Mouse (Mus musculus): ENCODE measurements around the gene Cttnbp2nl.

DNA sequence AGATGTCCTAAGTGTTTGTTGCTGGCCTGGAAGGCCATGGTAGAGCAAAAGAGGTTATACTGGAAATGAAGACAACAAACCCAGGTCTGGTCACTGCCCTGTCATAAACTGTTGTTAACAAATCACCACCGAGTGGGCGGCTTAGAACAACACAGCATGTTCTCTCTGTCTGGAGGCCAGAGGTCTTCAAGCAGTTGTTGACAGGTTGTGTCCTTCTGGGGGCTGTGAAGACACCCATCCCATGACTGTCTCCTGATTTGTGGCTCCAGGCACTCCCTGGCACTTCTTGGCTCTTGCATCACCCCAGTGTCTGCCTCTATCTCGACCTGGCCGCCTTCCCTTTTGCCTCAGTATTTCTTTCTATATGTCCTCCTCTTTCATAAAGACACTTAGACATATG lies 2.7 kb upstream of the Cttnbp2nl start:
- TF ChIP-seq CTCF (IDR thresholded peaks at IDR 0.05; ENCODE audit: borderline replicate concordance, extremely low read depth, insufficient read depth, insufficient read length) (no peak), POLR2A (IDR thresholded peaks at IDR 0.05; ENCODE audit: borderline replicate concordance, extremely low read depth, insufficient read depth, insufficient read length, poor library complexity, severe bottlenecking) (no peak)
